Mouse (Mus musculus) adrenal gland, adult 10 weeks (tissue): ENCODE results near the gene Btnl6. TPM values are rescaled to one million over a fixed set of nuclear protein-coding genes. Genes with fewer than 3 reads are reported as not detected.

Experiments used
- polyA plus RNA-seq: library from polyadenylated mRNA; stranded (reverse); fragments of 350-450 nt; fragmentation: Illumina TruSeq; extraction: RNeasy Lipid Tissue Mini Kit (QIAGEN cat#74804); gene quantifications from one replicate; pipeline ENCODE4 v1.2.3, GENCODE M21; 2014; ENCODE audit warnings: low read depth, low replicate concordance

Gene Btnl6
- polyA plus RNA-seq, result not detected

DNA sequence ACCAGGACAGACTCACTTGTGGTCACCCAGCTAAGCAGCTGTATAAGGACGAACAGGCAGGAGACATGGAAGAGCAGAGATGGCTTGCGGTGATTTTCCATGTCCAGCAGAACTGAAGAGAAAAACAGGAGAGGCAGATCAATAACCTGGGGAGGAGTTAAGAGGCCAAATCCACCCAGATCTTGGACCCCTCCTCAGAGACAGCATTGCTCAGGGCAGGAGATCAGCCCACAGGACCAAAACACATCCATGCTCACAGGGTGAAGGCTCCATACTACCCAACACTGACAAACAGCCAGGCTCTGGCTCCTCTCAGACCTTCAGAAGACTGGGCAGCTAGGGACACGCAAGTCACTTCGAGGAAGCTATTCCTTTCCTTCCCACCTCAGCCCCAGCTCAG lies at the start of gene Btnl6:
Gene Btnl6, minus strand, starts transcription at position 101 of the 400 bp plus-strand sequence.

DNA sequence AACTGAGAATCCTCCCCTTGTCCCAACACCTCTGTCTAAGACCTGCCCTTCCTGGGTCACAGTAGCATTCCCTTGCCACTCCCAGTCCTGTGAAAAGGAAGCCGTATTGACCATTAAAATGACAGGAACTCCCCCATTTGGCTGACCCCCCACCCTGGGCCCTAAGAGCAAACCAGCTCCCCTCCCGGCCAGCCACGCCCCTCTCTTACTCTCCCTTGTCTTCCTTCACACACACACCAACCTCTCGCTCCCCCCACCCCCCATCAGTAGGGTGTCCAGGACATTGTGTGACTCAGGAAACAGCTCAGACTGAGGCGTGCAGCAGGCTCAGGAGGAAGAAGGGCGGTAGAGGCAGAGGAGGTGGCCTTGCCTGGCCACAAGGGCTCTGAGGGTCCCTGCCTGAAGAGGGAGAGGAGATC lies 46.9 kb upstream of the Btnl6 start, which contains the start of gene Notch4:
Gene Notch4, plus strand, starts transcription at position 266 of the 419 bp plus-strand sequence.

DNA sequence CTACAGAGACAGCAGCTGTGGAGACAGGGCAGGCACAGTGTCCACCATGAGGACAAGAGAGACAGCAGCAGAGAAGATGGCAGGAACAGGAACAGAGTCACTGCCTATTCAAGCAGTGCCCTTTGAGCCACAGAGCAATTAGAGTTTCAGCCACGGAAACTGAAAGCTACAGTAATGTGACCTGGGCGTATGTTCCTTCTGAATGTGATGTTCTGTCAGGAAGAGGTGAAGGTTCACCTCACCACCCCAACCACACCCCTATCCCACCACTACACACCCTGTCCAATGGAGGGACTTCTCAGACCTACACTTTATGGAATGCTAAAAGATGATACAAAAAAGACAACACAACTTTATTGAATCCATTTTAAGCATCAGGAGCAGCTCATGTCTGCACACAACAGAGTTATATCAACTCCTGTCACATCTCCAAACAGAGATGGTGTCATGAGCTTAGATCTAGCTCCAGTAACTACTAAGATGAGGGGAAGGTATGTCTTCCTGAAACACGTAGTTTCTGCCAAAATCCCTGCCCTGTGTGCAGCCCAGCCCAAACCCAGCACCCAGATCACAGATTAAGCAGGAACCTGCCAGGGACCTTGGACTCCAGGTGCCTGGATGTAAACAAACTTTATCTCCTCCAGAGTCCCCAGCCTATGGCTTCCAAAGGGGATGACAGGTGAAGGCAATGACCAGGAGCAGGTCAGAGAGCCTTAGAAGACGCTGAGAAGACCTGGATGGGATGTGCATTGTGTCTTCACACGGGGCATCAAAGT lies 39.7 kb downstream of the Btnl6 start, which contains the start of gene Btnl4:
Gene Btnl4, minus strand, starts transcription at position 81 of the 776 bp plus-strand sequence.

Other genes starting within 250 kb of the Btnl6 start
- 42.5 TPM for gene H2-Aa, start 229.5 kb downstream of the Btnl6 start, polyA plus RNA-seq
- 2.9 TPM for gene H2-Eb1, start 211.5 kb downstream of the Btnl6 start, polyA plus RNA-seq
- gene H2-Eb2, start 191.7 kb downstream of the Btnl6 start, polyA plus RNA-seq, result not detected
- gene Btnl2, start 162.5 kb downstream of the Btnl6 start, polyA plus RNA-seq, result not detected
- not detected for gene Btnl1, start 140.2 kb downstream of the Btnl6 start, polyA plus RNA-seq
- 3.4 TPM for gene BC051142, start 118.5 kb downstream of the Btnl6 start, polyA plus RNA-seq
- not detected for gene Btnl4, start 40.0 kb downstream of the Btnl6 start, polyA plus RNA-seq
- 1.3 TPM for gene Notch4, start 46.9 kb upstream of the Btnl6 start, polyA plus RNA-seq
- gene Gpsm3, start 72.5 kb upstream of the Btnl6 start, polyA plus RNA-seq, result not detected
- gene Pbx2, start 73.9 kb upstream of the Btnl6 start, polyA plus RNA-seq, result 14.3 TPM
- gene Ager, start 80.5 kb upstream of the Btnl6 start, polyA plus RNA-seq, result not detected
- gene Rnf5, start 86.3 kb upstream of the Btnl6 start, polyA plus RNA-seq, result 60.1 TPM
- gene Agpat1, start 86.9 kb upstream of the Btnl6 start, polyA plus RNA-seq, result 3.4 TPM
- not detected for gene Egfl8, start 98.6 kb upstream of the Btnl6 start, polyA plus RNA-seq
- 5.6 TPM for gene Ppt2, start 111.2 kb upstream of the Btnl6 start, polyA plus RNA-seq
- gene Prrt1, start 112.2 kb upstream of the Btnl6 start, polyA plus RNA-seq, result 3.4 TPM
- gene Fkbpl, start 127.4 kb upstream of the Btnl6 start, polyA plus RNA-seq, result 4.7 TPM
- gene Atf6b, start 129.8 kb upstream of the Btnl6 start, polyA plus RNA-seq, result 2.6 TPM
- 0.17 TPM for gene Tnxb, start 153.2 kb upstream of the Btnl6 start, polyA plus RNA-seq
- 9.4 TPM for gene C4b, start 226.5 kb upstream of the Btnl6 start, polyA plus RNA-seq